In the genomic region with DNA sequence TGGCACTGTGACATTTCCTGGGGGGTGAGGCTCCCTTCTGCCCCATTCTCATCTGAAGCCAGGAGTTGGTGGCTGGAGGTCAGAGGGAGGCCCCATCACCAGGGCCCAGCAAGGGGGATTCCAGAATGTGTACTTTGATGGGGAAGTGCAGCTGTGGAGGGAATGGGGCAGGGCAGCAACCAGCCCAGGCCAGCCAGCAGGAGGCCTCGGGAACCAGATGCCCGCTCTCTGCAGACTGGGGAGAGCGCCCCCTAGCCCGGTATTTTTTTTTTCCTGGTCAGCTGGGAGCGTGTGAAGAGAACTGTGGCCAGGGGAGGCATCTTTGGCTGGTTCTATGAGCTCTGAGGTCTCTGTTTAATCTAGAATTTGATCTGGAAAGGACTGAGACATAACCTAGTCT, we compare ENCODE assay signal across 9 mouse cellular contexts. TPM values are rescaled to one million over a fixed set of nuclear protein-coding genes. Genes with fewer than 3 reads are reported as not detected.
DNase-seq lines count a peak whose midpoint lies in the region; ATAC-seq and TF ChIP-seq lines count a peak whose summit lies in the region.
"Had no signal": no experiment of that assay in that cellular context is flagged by ENCODE, and none has a peak within 500 bp of the region (broad histone marks: within the 10 kb centered on the region; RNA-seq: fewer than 3 reads in every experiment).

No protein-coding gene starts in this region.

- H3K4me3 ChIP-seq in heart, adult 2 months = no peak overlapping the region
- H3K4me3 ChIP-seq in limb, embryonic 12.5 days (replicated peaks) = no peak overlapping the region
- H3K4me3 ChIP-seq: lung, embryonic 15.5 days had no signal

- H3K27ac ChIP-seq in heart, adult 2 months = no peak overlapping the region
- no peak overlapping the region; the same call in 1 of the 2 replicates for H3K27ac ChIP-seq in limb, embryonic 12.5 days
- H3K27ac ChIP-seq: lung, embryonic 15.5 days had no signal

- H3K9ac ChIP-seq in heart, adult 2 months (ENCODE audit: low read depth, low read length) = no peak overlapping the region
- no peak overlapping the region for H3K9ac ChIP-seq in limb, embryonic 12.5 days (replicated peaks)
- H3K9ac ChIP-seq: lung, embryonic 15.5 days had no signal

- H3K79me2 ChIP-seq in heart, adult 2 months (replicated peaks; ENCODE audit: control insufficient read depth, insufficient read depth, low read length) = no peaks in the 10 kb centered on the region

- intact Hi-C loops in heart, adult 2 months (cut with DNase I) = no loop called here
- intact Hi-C loops in left cerebral cortex, postnatal 14 days (cut with DNase I) = no loop called here
- intact Hi-C loops in gastrocnemius, postnatal 14 days (cut with DNase I; ENCODE audit: low total_unique reads) = no loop called here

- peak overlapping the region; percentile 3; the same call in 1 of the 2 replicates for H3K4me2 ChIP-seq in limb, embryonic 12.5 days
- H3K4me2 ChIP-seq: lung, embryonic 15.5 days had no signal

- TF ChIP-seq POLR2A in heart, adult 2 months (IDR thresholded peaks at IDR 0.05; ENCODE audit: insufficient read depth, low read depth, low read length) = no peak

- peaks cover 1% of the 10 kb centered on the region; the same call in 1 of the 2 replicates for H3K4me1 ChIP-seq in heart, adult 2 months (ENCODE audit: control insufficient read depth, insufficient read depth, low read length)
- H3K4me1 ChIP-seq in limb, embryonic 12.5 days (replicated peaks) = peaks cover 24% of the 10 kb centered on the region

- WGBS in heart, adult 2 months = 35% methylated on average over 5 of the region's 5 CpGs
- WGBS in limb, embryonic 12.5 days = 10% methylated on average over 5 of the region's 5 CpGs

- TF ChIP-seq CTCF in heart, adult 2 months (IDR thresholded peaks at IDR 0.05) = peak; percentile 38

- DNase-seq in heart, adult 2 months = no peak
- no peak for DNase-seq in heart, adult 8-10 months (ENCODE audit: low spot score)
- DNase-seq in lung, postnatal 10 days = peak; percentile 44
- no peak for DNase-seq in lung, postnatal 25 days (ENCODE audit: low spot score)
- peak; percentile 60 for DNase-seq in ES-CJ7 (ENCODE audit: low read depth, low spot score)
- DNase-seq in left cerebral cortex, postnatal 14 days (ENCODE audit: low spot score in 2 of 2) = no peak
- DNase-seq in gastrocnemius, postnatal 14 days = no peak

- H3K27me3 ChIP-seq in heart, adult 2 months (ENCODE audit: control insufficient read depth, insufficient read depth, low read length) = peaks cover 7% of the 10 kb centered on the region
- H3K27me3 ChIP-seq in limb, embryonic 12.5 days = peaks cover 95% of the 10 kb centered on the region

- ATAC-seq in limb, embryonic 12.5 days (ENCODE audit: insufficient number of reproducible peaks, insufficient read depth, low FRiP score, low TSS enrichment, low read depth) = no peak

- TF ChIP-seq EP300 in heart, adult 2 months (IDR thresholded peaks at IDR 0.05; ENCODE audit: insufficient read depth, low read depth, low read length) = no peak

- H3K36me3 ChIP-seq in heart, adult 2 months (ENCODE audit: control insufficient read depth, insufficient read depth, low read length) = no peaks in the 10 kb centered on the region
- no peaks in the 10 kb centered on the region for H3K36me3 ChIP-seq in limb, embryonic 12.5 days
- H3K36me3 ChIP-seq: lung, embryonic 15.5 days had no signal

- H3K9me3 ChIP-seq in limb, embryonic 12.5 days = no peaks in the 10 kb centered on the region
- H3K9me3 ChIP-seq: lung, embryonic 15.5 days had no signal

RNA-seq across cellular contexts. Expression of gene Wnt6, which starts 4.1 kb away (rescaled TPM):
- under 1 TPM; 0.32 to 0.70 TPM for total RNA-seq in heart, adult 2 months (2021)
- polyA plus RNA-seq in heart, adult 2 months (2012; rRNA removed) = 0.38 and 0.39 TPM in 2 replicates
- under 1 TPM; 0.16 to 0.69 (median 0.26) TPM for total RNA-seq in heart, adult 8-10 months (2022)
- polyA plus RNA-seq in limb, embryonic 12.5 days (2016; fragmentation: Nextera tagmentation; extraction: Ambion mirVana) = 38.7 and 40.5 TPM in 2 replicates
- 1 to 10 TPM; 2.0 to 2.8 TPM for total RNA-seq in left cerebral cortex, postnatal 14 days (2021)
- total RNA-seq in gastrocnemius, postnatal 14 days (2021) = 1 to 10 TPM in 1 of 2 experiments, under 1 TPM in 1; 0.49 to 1.7 TPM

RNA-seq across cellular contexts. Expression of gene Wnt10a, which starts 15.5 kb away (rescaled TPM):
- not detected for total RNA-seq in heart, adult 2 months (2021)
- polyA plus RNA-seq in heart, adult 2 months (2012; rRNA removed) = not detected in 2 replicates
- total RNA-seq in heart, adult 8-10 months (2022) = not detected
- polyA plus RNA-seq in limb, embryonic 12.5 days (2016; fragmentation: Nextera tagmentation; extraction: Ambion mirVana) = 3.4 and 3.5 TPM in 2 replicates
- total RNA-seq in left cerebral cortex, postnatal 14 days (2021) = 1 to 10 TPM; 2.7 to 3.4 TPM
- total RNA-seq in gastrocnemius, postnatal 14 days (2021) = under 1 TPM in 1 of 2 experiments, not detected in 1; 0.10 TPM

RNA-seq across cellular contexts. Expression of gene Prkag3, which starts 26.8 kb away (rescaled TPM):
- total RNA-seq in heart, adult 2 months (2021) = 1 to 10 TPM; 1.1 to 1.3 TPM
- 2.1 and 3.0 TPM in 2 replicates for polyA plus RNA-seq in heart, adult 2 months (2012; rRNA removed)
- total RNA-seq in heart, adult 8-10 months (2022) = 1 to 10 TPM; 1.6 to 4.1 (median 2.2) TPM
- polyA plus RNA-seq in limb, embryonic 12.5 days (2016; fragmentation: Nextera tagmentation; extraction: Ambion mirVana) = 0.46 and 0.47 TPM in 2 replicates
- total RNA-seq in left cerebral cortex, postnatal 14 days (2021) = not detected
- 100 to 1,000 TPM in 1 of 2 experiments, 10 to 100 TPM in 1; 76.2 to 109 TPM for total RNA-seq in gastrocnemius, postnatal 14 days (2021)

Comparison
In these comparisons a context has a peak if more than half of its experiments do, and no peak if none do; other contexts are left out.
1. DNase-seq: peak in lung, postnatal 10 days (single experiment) and ES-CJ7 (single experiment); none in heart, adult 2 months (0 of 2), heart, adult 8-10 months (single experiment), lung, postnatal 25 days (single experiment), left cerebral cortex, postnatal 14 days (0 of 2) and gastrocnemius, postnatal 14 days (single experiment).
2. RNA of gene Prkag3, which starts 26.8 kb away (total RNA-seq): 76.2 to 109 TPM in gastrocnemius, postnatal 14 days; 1.6 to 4.1 TPM in heart, adult 8-10 months, 1.1 to 1.3 TPM in heart, adult 2 months and not detected in left cerebral cortex, postnatal 14 days; every median in the first group is over 10 times any median in the second.